Mouse (Mus musculus) liver, embryonic 11.5 days (tissue): ENCODE results near the gene Brip1. TPM values are rescaled to one million over a fixed set of nuclear protein-coding genes. Genes with fewer than 3 reads are reported as not detected.

Source experiments
- polyA plus RNA-seq: library from polyadenylated mRNA; unstranded; fragments of >200 nt; fragmentation: Nextera tagmentation; extraction: Ambion mirVana; gene quantifications from 2 replicates; pipeline ENCODE4 v1.2.1, GENCODE M21; 2014

Brip1 gene
- polyA plus RNA-seq, 1 experiment from 2014 or later: 10.0 TPM

Other genes with a start within 250 kb of the Brip1 start
- gene Ints2, start 56.4 kb upstream of the Brip1 start, polyA plus RNA-seq: 37.5 and 39.9 TPM in 2 replicates
- 7.6 and 8.9 TPM in 2 replicates for gene Med13, start 156.4 kb upstream of the Brip1 start, polyA plus RNA-seq